10 mouse cellular contexts compared by ENCODE assay signal in genomic region chr7:145284293-145284692, GRCm38 (mm10). TPM values are rescaled to one million over a fixed set of nuclear protein-coding genes. Genes with fewer than 3 reads are reported as not detected.
DNase-seq lines count a peak whose midpoint lies in the region; ATAC-seq and TF ChIP-seq lines count a peak whose summit lies in the region.
"Had no signal": no experiment of that assay in that cellular context is flagged by ENCODE, and none has a peak within 500 bp of the region (broad histone marks: within the 10 kb centered on the region; RNA-seq: fewer than 3 reads in every experiment).

No protein-coding gene starts in this region.

- no peaks in the 10 kb centered on the region for H3K27me3 ChIP-seq in hindbrain, postnatal 0 days (ENCODE audit: insufficient read depth, low read length)

- no peak for TF ChIP-seq CTCF in hindbrain, postnatal 0 days (IDR thresholded peaks at IDR 0.05; ENCODE audit: low read depth)
- TF ChIP-seq CTCF in layer of hippocampus, adult 2 months (conservative IDR thresholded peaks at IDR 0.05): no peak

- peak overlapping the region; percentile 64 for H3K4me2 ChIP-seq in hindbrain, postnatal 0 days (ENCODE audit: low read depth, low read length)

- H3K36me3 ChIP-seq in hindbrain, postnatal 0 days (ENCODE audit: insufficient read depth, low read length): no peaks in the 10 kb centered on the region

- no peak overlapping the region for H3K9ac ChIP-seq in hindbrain, postnatal 0 days (replicated peaks; ENCODE audit: low read length)

- ATAC-seq in hindbrain, postnatal 0 days: no peak

- no peaks in the 10 kb centered on the region for H3K9me3 ChIP-seq in hindbrain, postnatal 0 days (ENCODE audit: low read length)

- DNase-seq in 3T3-L1 (ENCODE audit: low read depth, low spot score) (peak; percentile 76), NIH3T3 (ENCODE audit: low read depth) (peak; percentile 89)
- no peak for DNase-seq in hindbrain, postnatal 0 days (ENCODE audit: low spot score)
- DNase-seq in lung, postnatal 36 days: peak; percentile 84
- no peak for DNase-seq in adrenal gland, adult 2 months
- DNase-seq in layer of hippocampus, postnatal 36 days: no peak
- DNase-seq in layer of hippocampus, adult 2 months (ENCODE audit: low spot score in 2 of 2): no peak

- H3K4me3 ChIP-seq in hindbrain, postnatal 0 days (ENCODE audit: low read length): peak overlapping the region; percentile 44
- H3K4me3 ChIP-seq in layer of hippocampus, adult 2 months: no peak overlapping the region

- 0 out of 2 replicates have a peak, but pooled peaks cover 5% of the 10 kb centered on the region for H3K4me1 ChIP-seq in hindbrain, postnatal 0 days (ENCODE audit: insufficient read depth, low read length)

- WGBS in hindbrain, postnatal 0 days: 51% methylated on average over 3 of the region's 3 CpGs

- no peak overlapping the region for H3K27ac ChIP-seq in hindbrain, postnatal 0 days
- H3K27ac ChIP-seq in layer of hippocampus, adult 2 months: no peak overlapping the region

RNA-seq across cellular contexts. Expression of gene Tpcn2, which starts 0.5 kb away (rescaled TPM):
- total RNA-seq in hindbrain, postnatal 0 days (2014; rRNA removed): 3.0 and 4.7 TPM in 2 replicates
- polyA plus RNA-seq in hindbrain, postnatal 0 days (2015; fragmentation: Nextera tagmentation; extraction: Ambion mirVana): 2.3 and 2.6 TPM in 2 replicates
- 10 to 100 TPM; 11.2 to 12.5 TPM for total RNA-seq in adrenal gland, adult 2 months (2021)
- polyA plus RNA-seq in adrenal gland, adult 2 months (2012; rRNA removed): 14.5 and 17.9 TPM in 2 replicates
- total RNA-seq in layer of hippocampus, postnatal 36 days (2021): 1 to 10 TPM; 6.1 to 8.5 TPM
- total RNA-seq in layer of hippocampus, adult 2 months (2021): 1 to 10 TPM; 5.8 to 8.3 TPM

RNA-seq across cellular contexts. Expression of gene Mrgprf, which starts 16.3 kb away (rescaled TPM):
- total RNA-seq in hindbrain, postnatal 0 days (2014; rRNA removed): 5.1 and 7.8 TPM in 2 replicates
- polyA plus RNA-seq in hindbrain, postnatal 0 days (2015; fragmentation: Nextera tagmentation; extraction: Ambion mirVana): 3.3 and 4.1 TPM in 2 replicates
- 1 to 10 TPM; 1.2 to 2.8 TPM for total RNA-seq in adrenal gland, adult 2 months (2021)
- 6.9 and 8.4 TPM in 2 replicates for polyA plus RNA-seq in adrenal gland, adult 2 months (2012; rRNA removed)
- under 1 TPM; 0.70 to 0.83 TPM for total RNA-seq in layer of hippocampus, postnatal 36 days (2021)
- total RNA-seq in layer of hippocampus, adult 2 months (2021): 1 to 10 TPM in 1 of 2 experiments, under 1 TPM in 1; 0.42 to 1.4 TPM
- total RNA-seq: neutrophil, adult 5-6 weeks had no signal

RNA-seq across cellular contexts. Expression of gene Mrgprd, which starts 30.3 kb away (rescaled TPM):
- total RNA-seq in hindbrain, postnatal 0 days (2014; rRNA removed): not detected in 2 replicates
- not detected in 2 replicates for polyA plus RNA-seq in hindbrain, postnatal 0 days (2015; fragmentation: Nextera tagmentation; extraction: Ambion mirVana)
- total RNA-seq in adrenal gland, adult 2 months (2021): not detected
- polyA plus RNA-seq in adrenal gland, adult 2 months (2012; rRNA removed): not detected in 2 replicates
- not detected for total RNA-seq in layer of hippocampus, postnatal 36 days (2021)
- total RNA-seq in layer of hippocampus, adult 2 months (2021): not detected
- total RNA-seq: gastrocnemius, postnatal 36 days; neutrophil, adult 5-6 weeks had no signal
- polyA plus RNA-seq: brain, embryonic 14.5 days had no signal

Comparison
In these comparisons a context has a peak if more than half of its experiments do, and no peak if none do; other contexts are left out.
1. DNase-seq: peak in 3T3-L1 (single experiment), NIH3T3 (single experiment) and lung, postnatal 36 days (single experiment); none in hindbrain, postnatal 0 days (single experiment), adrenal gland, adult 2 months (single experiment), layer of hippocampus, postnatal 36 days (0 of 2) and layer of hippocampus, adult 2 months (0 of 2).